In genomic region chr3:126325891-126326627, GRCm38 (mm10) we compare ENCODE assay signal across 8 mouse cellular contexts. TPM values are rescaled to one million over a fixed set of nuclear protein-coding genes. Genes with fewer than 3 reads are reported as not detected.
A peak's percentile ranks its signal among the peaks of the same experiment; 100 is the strongest.
DNase-seq lines count a peak whose midpoint lies in the region.

No protein-coding gene starts in this region.

- DNase-seq in heart, adult 8-10 months (ENCODE audit: low spot score): peak; percentile 34
- DNase-seq in heart, postnatal 4 days: no peak
- peak; percentile 1 for DNase-seq in retina, postnatal 1 day
- DNase-seq in retina, embryonic 14.5 days (ENCODE audit: low spot score): no peak
- peak; percentile 6 for DNase-seq in gastrocnemius, postnatal 25 days
- peak; percentile 34 for DNase-seq in lung, postnatal 36 days
- no peak for DNase-seq in ovary, adult 18-20 months (ENCODE audit: low spot score)
- no peak for DNase-seq in cerebellum, postnatal 36 days

RNA-seq across cellular contexts. Expression of gene Arsj, which starts 37.4 kb away (rescaled TPM):
- total RNA-seq in heart, adult 8-10 months (2022): under 1 TPM; 0.27 to 0.49 (median 0.34) TPM
- total RNA-seq in heart, postnatal 4 days (2021): 1 to 10 TPM; 1.8 to 2.2 TPM
- total RNA-seq in gastrocnemius, postnatal 25 days (2021): under 1 TPM; 0.27 to 0.67 TPM

Comparison
In these comparisons a context has a peak if more than half of its experiments do, and no peak if none do; other contexts are left out.
1. DNase-seq: peak in heart, adult 8-10 months (single experiment), retina, postnatal 1 day (single experiment), gastrocnemius, postnatal 25 days (single experiment) and lung, postnatal 36 days (single experiment); none in heart, postnatal 4 days (single experiment), retina, embryonic 14.5 days (single experiment), ovary, adult 18-20 months (single experiment) and cerebellum, postnatal 36 days (0 of 2).